Mouse (Mus musculus) limb, embryonic 12.5 days (tissue): ENCODE results near the gene Cpeb3. TPM values are rescaled to one million over a fixed set of nuclear protein-coding genes. Genes with fewer than 3 reads are reported as not detected.
A peak's percentile ranks its signal among the peaks of the same experiment; 100 is the strongest.

Experiments used
- ATAC-seq: fragments of 200-750 bp; cut with Nextera tagmentation; 2 replicates; pipeline ENCODE4 v1.8.0; 2017; ENCODE audit warnings: low read depth, moderate TSS enrichment; ENCODE audit not compliant: insufficient number of reproducible peaks, insufficient read depth, low FRiP score, low TSS enrichment
- H3K27ac ChIP-seq: fragments of 300-500 bp; sonication (generic); 2 replicates; pipeline ENCODE4 v1.5.1; 2016; ENCODE audit warnings: mild to moderate bottlenecking, moderate library complexity
- H3K27me3 ChIP-seq: fragments of 300-500 bp; sonication (generic); 2 replicates; pipeline ENCODE4 v1.6.1; 2016; ENCODE audit warnings: mild to moderate bottlenecking, moderate library complexity
- H3K36me3 ChIP-seq: fragments of 300-500 bp; sonication (generic); 2 replicates; pipeline ENCODE4 v1.6.1; 2016; ENCODE audit warnings: mild to moderate bottlenecking, moderate library complexity
- H3K4me1 ChIP-seq: fragments of 300-500 bp; sonication (generic); replicated peaks from 2 replicates; pipeline ENCODE4 v1.6.1; 2016
- H3K4me2 ChIP-seq: fragments of 300-500 bp; sonication (generic); 2 replicates; pipeline ENCODE4 v1.6.1; 2016; ENCODE audit warnings: mild to moderate bottlenecking, moderate library complexity
- H3K4me3 ChIP-seq: fragments of 300-500 bp; sonication (generic); replicated peaks from 2 replicates; pipeline ENCODE4 v1.5.1; 2016; ENCODE audit warnings: mild to moderate bottlenecking
- H3K9ac ChIP-seq: fragments of 300-500 bp; sonication (generic); replicated peaks from 2 replicates; pipeline ENCODE4 v1.6.1; 2016; ENCODE audit warnings: mild to moderate bottlenecking, moderate library complexity
- H3K9me3 ChIP-seq: fragments of 300-500 bp; sonication (generic); 2 replicates; pipeline ENCODE4 v1.6.1; 2016; ENCODE audit warnings: mild to moderate bottlenecking, moderate library complexity
- WGBS: fragments of 180-500 bp; shearing (Covaris S2); methylation state at CpG from one replicate; pipeline ENCODE4 v1.1.7; 2016; 5-methylcytosine and 5-hydroxymethylcytosine counted together
- polyA plus RNA-seq: library from polyadenylated mRNA; unstranded; fragments of >200 nt; fragmentation: Nextera tagmentation; extraction: Ambion mirVana; gene quantifications from 2 replicates; pipeline ENCODE4 v1.2.1, GENCODE M21; 2016

Cpeb3 gene
- polyA plus RNA-seq, 1 experiment from 2014 or later = 1.9 TPM

- WGBS = 74% methylated on average over 4 of the region's 4 CpGs
- no peak for ATAC-seq
Measured at GRCm38 (mm10) chr19:37055976-37056556, 152.3 kb downstream of the Cpeb3 start.

DNA sequence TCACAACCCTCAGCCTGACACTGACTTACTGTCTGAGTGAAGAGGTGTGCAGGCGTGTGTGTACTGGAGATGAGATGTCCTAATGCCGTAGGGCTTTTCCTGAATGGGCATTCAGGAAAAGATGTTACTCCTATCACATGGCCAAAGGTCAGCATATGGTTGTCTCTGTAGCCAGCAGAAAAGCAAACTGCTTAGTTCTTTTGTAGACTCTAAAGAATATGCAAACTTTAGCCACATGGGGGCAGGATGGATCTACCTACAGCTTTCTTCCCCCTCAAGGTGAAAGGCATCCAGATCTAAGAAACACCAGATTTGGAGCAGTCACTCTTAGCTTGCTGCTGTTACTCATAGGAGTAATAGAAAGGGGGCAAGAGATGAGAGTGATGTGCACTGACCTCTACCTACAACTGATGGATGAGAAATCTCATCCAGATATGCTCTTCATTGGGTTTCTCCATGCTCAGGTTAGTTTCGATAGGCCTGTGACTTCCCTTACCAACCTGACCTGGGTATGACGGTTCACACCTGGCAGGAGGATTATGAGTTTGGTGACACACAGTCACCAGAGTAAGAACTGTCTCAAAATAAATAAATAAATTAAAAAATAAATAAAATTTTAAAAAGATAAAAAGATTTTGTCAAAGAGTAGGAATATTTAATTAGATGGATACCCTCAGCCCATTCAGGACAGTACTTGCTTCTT lies 157.6 kb downstream of the Cpeb3 start:
- no peak overlapping the region for H3K27ac ChIP-seq
- H3K4me1 ChIP-seq = no peaks in the 10 kb centered on the region
- no peaks in the 10 kb centered on the region; the same call in 1 of the 2 replicates for H3K27me3 ChIP-seq
- no peaks in the 10 kb centered on the region for H3K9me3 ChIP-seq
- WGBS = 77% methylated on average over 4 of the region's 4 CpGs
- H3K36me3 ChIP-seq = no peaks in the 10 kb centered on the region
- no peak overlapping the region for H3K4me2 ChIP-seq
- ATAC-seq = no peak
- H3K4me3 ChIP-seq = no peak overlapping the region
- no peak overlapping the region for H3K9ac ChIP-seq

More at GRCm38 (mm10) chr19:37055976-37056556, 152.3 kb downstream of the Cpeb3 start:
- no peaks in the 10 kb centered on the region for H3K36me3 ChIP-seq
- no peak overlapping the region for H3K4me2 ChIP-seq
- no peak overlapping the region for H3K4me3 ChIP-seq
- no peaks in the 10 kb centered on the region for H3K27me3 ChIP-seq
- H3K4me1 ChIP-seq = no peaks in the 10 kb centered on the region
- H3K9me3 ChIP-seq = no peaks in the 10 kb centered on the region
- H3K9ac ChIP-seq = no peak overlapping the region
- no peak overlapping the region for H3K27ac ChIP-seq

DNA sequence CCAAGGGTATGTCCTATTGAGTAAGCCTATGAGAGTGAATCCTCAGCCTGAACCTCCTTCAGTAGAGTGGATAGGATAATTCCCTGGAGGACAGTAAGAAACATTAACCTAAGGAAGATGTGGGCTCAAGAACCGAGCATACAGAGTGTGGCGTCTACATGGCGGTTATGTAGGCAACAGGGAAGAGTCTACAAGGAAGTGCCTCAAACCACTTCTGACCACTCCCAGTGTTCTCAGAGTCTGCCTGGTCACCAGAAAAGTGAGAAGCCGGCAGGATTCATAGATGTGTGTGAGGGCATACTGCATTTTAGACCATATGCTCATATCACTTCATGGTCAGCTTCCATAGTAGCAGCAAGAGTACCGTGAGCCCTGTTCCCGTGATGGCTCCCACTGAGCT lies 159.9 kb downstream of the Cpeb3 start:
- no peak for ATAC-seq
- no peaks in the 10 kb centered on the region; the same call in 1 of the 2 replicates for H3K27me3 ChIP-seq
- H3K4me3 ChIP-seq = no peak overlapping the region
- H3K4me1 ChIP-seq = no peaks in the 10 kb centered on the region
- WGBS = 85% methylated on average over 6 of the region's 6 CpGs
- H3K36me3 ChIP-seq = no peaks in the 10 kb centered on the region
- no peak overlapping the region for H3K27ac ChIP-seq
- H3K9ac ChIP-seq = no peak overlapping the region
- no peaks in the 10 kb centered on the region for H3K9me3 ChIP-seq
- no peak overlapping the region for H3K4me2 ChIP-seq

- ATAC-seq = no peak
- Histone ChIP-seq H3K4me1 (no peaks in the 10 kb centered on the region), H3K9me3 (no peaks in the 10 kb centered on the region), H3K4me3 (no peak overlapping the region), H3K27ac (no peak overlapping the region), H3K9ac (no peak overlapping the region), H3K4me2 (no peak overlapping the region), H3K36me3 (no peaks in the 10 kb centered on the region), H3K27me3 (no peaks in the 10 kb centered on the region)
- WGBS = 92% methylated on average over 10 of the region's 10 CpGs
Measured at GRCm38 (mm10) chr19:37044431-37044830, 164.0 kb downstream of the Cpeb3 start.

GRCm38 (mm10) chr19:37040906-37041305 lies 167.5 kb downstream of the Cpeb3 start:
- Histone ChIP-seq H3K9ac (no peak overlapping the region), H3K4me2 (no peak overlapping the region), H3K27me3 (no peaks in the 10 kb centered on the region), H3K36me3 (no peaks in the 10 kb centered on the region), H3K4me3 (no peak overlapping the region), H3K4me1 (no peaks in the 10 kb centered on the region), H3K9me3 (no peaks in the 10 kb centered on the region), H3K27ac (no peak overlapping the region)
- no peak for ATAC-seq

GRCm38 (mm10) chr19:37032364-37032763 lies 176.0 kb downstream of the Cpeb3 start:
- 83% methylated on average over 2 of the region's 2 CpGs for WGBS
- ATAC-seq = no peak
- Histone ChIP-seq H3K4me3 (no peak overlapping the region), H3K9me3 (no peaks in the 10 kb centered on the region), H3K4me1 (no peaks in the 10 kb centered on the region), H3K27me3 (no peaks in the 10 kb centered on the region), H3K27ac (no peak overlapping the region), H3K36me3 (no peaks in the 10 kb centered on the region), H3K4me2 (no peak overlapping the region), H3K9ac (no peak overlapping the region)

DNA sequence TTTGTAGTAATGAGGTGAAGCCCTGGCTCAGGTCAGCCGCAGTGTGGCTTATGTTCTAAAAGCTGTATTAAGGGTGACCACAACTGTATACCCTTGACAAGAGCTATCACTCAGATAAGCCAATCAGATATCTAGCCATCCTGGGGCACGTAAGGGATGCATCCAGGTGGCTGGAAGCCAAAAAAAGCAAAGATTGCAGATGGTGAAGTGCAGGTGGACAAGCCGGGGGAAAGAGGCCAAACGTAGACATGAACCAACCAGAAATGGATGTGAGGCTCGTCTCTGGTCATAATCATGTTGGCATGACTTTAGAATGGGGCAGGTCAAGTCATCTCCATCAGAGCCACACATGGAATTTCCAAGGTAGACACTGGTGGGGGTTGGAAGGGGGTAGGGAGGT lies 177.0 kb downstream of the Cpeb3 start:
- 87% methylated on average over 5 of the region's 5 CpGs for WGBS
- Histone ChIP-seq H3K27me3 (no peaks in the 10 kb centered on the region), H3K27ac (no peak overlapping the region), H3K9ac (no peak overlapping the region), H3K4me1 (no peaks in the 10 kb centered on the region), H3K9me3 (no peaks in the 10 kb centered on the region), H3K4me2 (no peak overlapping the region), H3K4me3 (no peak overlapping the region), H3K36me3 (no peaks in the 10 kb centered on the region)
- no peak for ATAC-seq

DNA sequence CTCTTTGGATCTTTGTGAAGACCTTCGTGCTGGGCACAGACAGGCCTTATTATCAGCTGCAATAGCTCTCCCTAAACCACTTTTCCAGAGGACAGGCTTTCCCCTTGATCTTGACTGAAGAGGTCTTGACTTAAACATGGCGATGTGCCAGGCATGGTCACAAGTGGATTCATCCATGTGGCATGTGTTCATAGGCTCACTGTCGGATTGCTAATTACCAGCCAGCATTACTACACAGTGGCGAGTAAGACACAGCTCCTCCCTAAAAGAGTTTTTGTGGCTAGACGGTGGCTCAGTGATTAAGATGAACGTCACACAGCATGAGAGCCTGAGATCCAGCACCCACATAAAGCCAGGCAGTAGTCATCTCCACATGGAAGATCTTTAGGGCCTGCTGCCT lies 178.6 kb downstream of the Cpeb3 start:
- H3K4me3 ChIP-seq = no peak overlapping the region
- no peak overlapping the region for H3K9ac ChIP-seq
- no peak overlapping the region for H3K27ac ChIP-seq
- no peaks in the 10 kb centered on the region for H3K36me3 ChIP-seq
- ATAC-seq = no peak
- H3K4me1 ChIP-seq = 0 out of 2 replicates have a peak, but pooled peaks cover 11% of the 10 kb centered on the region
- H3K9me3 ChIP-seq = no peaks in the 10 kb centered on the region
- H3K27me3 ChIP-seq = no peaks in the 10 kb centered on the region
- WGBS = 83% methylated on average over 6 of the region's 6 CpGs
- no peak overlapping the region for H3K4me2 ChIP-seq

- H3K36me3 ChIP-seq = no peaks in the 10 kb centered on the region
- no peak overlapping the region for H3K4me2 ChIP-seq
- no peak overlapping the region for H3K4me3 ChIP-seq
- no peaks in the 10 kb centered on the region for H3K9me3 ChIP-seq
- no peak for ATAC-seq
- WGBS = 85% methylated on average over 11 of the region's 11 CpGs
- H3K27me3 ChIP-seq = no peaks in the 10 kb centered on the region
- no peak overlapping the region for H3K9ac ChIP-seq
- H3K4me1 ChIP-seq = 0 out of 2 replicates have a peak, but pooled peaks cover 11% of the 10 kb centered on the region
- no peak overlapping the region for H3K27ac ChIP-seq
Measured at GRCm38 (mm10) chr19:37026408-37026807, 182.0 kb downstream of the Cpeb3 start.

DNA sequence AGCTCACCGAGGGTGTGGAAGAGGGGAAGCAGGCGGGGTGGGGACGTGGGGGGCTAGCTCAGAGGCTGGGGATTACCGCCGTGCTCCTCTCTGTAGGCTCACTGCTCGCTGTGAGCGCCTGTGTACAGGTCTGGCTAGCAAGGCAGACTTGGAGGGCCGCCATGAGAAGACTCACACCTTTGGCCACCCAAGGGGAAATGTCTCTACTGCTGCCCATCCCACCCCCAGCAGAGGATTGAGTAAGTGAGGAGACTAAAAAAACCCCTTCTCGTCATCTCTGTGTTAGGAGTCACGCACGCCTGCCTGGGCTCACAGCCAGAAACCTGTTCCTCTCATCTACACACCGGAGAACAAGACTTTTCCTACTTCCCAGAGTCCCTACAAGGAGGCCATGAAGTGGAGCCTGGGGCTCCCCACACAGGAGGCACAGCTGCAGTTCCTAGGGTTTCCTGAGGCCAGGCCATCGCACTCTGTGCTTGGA lies 182.5 kb downstream of the Cpeb3 start:
- Histone ChIP-seq H3K9ac (no peak overlapping the region), H3K4me1 (0 out of 2 replicates have a peak, but pooled peaks cover 11% of the 10 kb centered on the region), H3K4me2 (no peak overlapping the region), H3K27me3 (no peaks in the 10 kb centered on the region), H3K9me3 (no peaks in the 10 kb centered on the region), H3K4me3 (no peak overlapping the region), H3K36me3 (no peaks in the 10 kb centered on the region), H3K27ac (no peak overlapping the region)
- peak; percentile 53; the same call in 1 of the 2 replicates for ATAC-seq
- 66% methylated on average over 13 of the region's 13 CpGs for WGBS

DNA sequence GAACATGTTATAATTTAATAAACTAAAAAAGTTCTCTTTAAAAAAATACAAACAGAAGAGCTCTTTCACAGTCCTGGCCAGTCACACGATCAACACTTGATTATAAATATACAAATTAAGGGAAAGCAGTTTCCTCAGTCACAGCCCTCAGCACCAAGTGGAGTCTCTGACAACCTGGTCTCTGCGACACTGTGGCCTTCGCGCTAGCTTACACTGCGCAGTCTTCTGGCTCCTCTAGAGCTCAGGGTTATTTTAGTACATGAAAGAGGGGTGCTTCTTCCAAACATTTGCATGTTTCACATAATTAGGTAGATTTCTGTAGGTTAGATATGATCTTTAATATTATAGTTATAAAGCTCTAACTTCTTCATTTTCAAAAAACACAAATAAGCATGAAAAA lies 186.3 kb downstream of the Cpeb3 start:
- ATAC-seq = no peak
- Histone ChIP-seq H3K27ac (no peak overlapping the region), H3K9me3 (peaks cover 2% of the 10 kb centered on the region; the same call in 1 of the 2 replicates), H3K4me2 (no peak overlapping the region), H3K4me1 (peaks cover 22% of the 10 kb centered on the region), H3K27me3 (no peaks in the 10 kb centered on the region), H3K4me3 (no peak overlapping the region), H3K36me3 (no peaks in the 10 kb centered on the region), H3K9ac (no peak overlapping the region)
- WGBS = 87% methylated on average over 5 of the region's 5 CpGs
